ENCODE assay signal across 9 mouse cellular contexts in the genomic region with DNA sequence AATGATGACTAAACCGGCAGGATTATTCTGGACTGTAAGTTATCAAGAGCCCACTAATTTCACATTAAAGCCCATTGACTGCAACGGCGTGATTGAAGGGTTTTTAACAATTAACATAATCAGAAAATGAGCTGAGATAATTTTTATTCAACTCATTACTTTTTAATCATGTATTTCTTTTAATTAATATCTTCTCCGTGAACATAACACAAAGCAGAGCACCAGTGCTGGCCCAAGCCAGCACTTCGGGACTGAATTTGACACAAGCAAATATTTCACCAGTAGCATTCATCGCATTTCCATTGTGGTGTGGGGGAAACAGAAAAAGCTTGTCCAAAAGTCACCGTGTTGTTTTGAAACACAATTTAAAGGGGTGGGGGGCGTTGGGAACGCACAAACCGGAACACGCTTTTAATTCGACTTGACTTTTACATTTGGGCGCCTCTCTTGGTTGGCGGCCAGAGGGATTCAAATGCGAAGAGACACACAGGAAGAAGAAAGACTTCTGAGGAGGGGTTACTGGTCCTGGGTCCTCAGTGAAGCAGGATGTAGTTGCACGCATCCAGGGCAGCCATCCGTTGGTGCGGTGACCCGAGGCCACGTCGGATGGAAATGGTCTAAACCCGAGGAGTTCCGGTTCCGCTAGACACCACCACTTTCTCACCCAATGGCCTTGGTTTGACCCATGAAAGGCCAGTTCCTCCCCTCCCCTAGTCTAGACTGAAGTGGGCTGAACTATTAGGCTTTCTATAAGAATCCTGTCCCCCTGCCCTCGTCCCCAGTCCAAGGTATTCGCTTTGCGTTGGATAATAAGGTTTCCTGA. TPM values are rescaled to one million over a fixed set of nuclear protein-coding genes. Genes with fewer than 3 reads are reported as not detected.
DNase-seq lines count a peak whose midpoint lies in the region; ATAC-seq and TF ChIP-seq lines count a peak whose summit lies in the region.
"Had no signal": no experiment of that assay in that cellular context is flagged by ENCODE, and none has a peak within 500 bp of the region (broad histone marks: within the 10 kb centered on the region; RNA-seq: fewer than 3 reads in every experiment).

No protein-coding gene starts in this region.

- DNase-seq in lung, adult 2 months: no peak
- peak; percentile 61 for DNase-seq in forebrain, embryonic 11.5 days (ENCODE audit: low spot score)
- peak; percentile 42 for DNase-seq in limb, embryonic 11.5 days (ENCODE audit: low spot score)
- no peak for DNase-seq in midbrain, postnatal 0 days (ENCODE audit: low spot score)
- DNase-seq in left cerebral cortex, adult 2 months (ENCODE audit: extremely low spot score in 1 of 2, low spot score in 2 of 2): no peak
- no peak for DNase-seq in layer of hippocampus, adult 18-20 months (ENCODE audit: low spot score in 2 of 2)
- DNase-seq in left cerebral cortex, postnatal 14 days (ENCODE audit: low spot score in 2 of 2): no peak

- peak overlapping the region; percentile 20 for H3K4me3 ChIP-seq in lung, embryonic 15.5 days
- no peak overlapping the region for H3K4me3 ChIP-seq in lung, adult 2 months (replicated peaks; ENCODE audit: extremely low read depth, low read depth, low read length)
- peak overlapping the region; percentile 38; the same call in 1 of the 2 replicates for H3K4me3 ChIP-seq in forebrain, embryonic 11.5 days (ENCODE audit: low read depth, low read length)
- H3K4me3 ChIP-seq in limb, embryonic 11.5 days (ENCODE audit: low read depth, low read length): no peak overlapping the region
- H3K4me3 ChIP-seq in midbrain, postnatal 0 days (ENCODE audit: low read depth, low read length): no peak overlapping the region
- H3K4me3 ChIP-seq in left cerebral cortex, adult 2 months: no peak overlapping the region

- intact Hi-C loops in left cerebral cortex, adult 2 months (cut with DNase I): loop anchor here (1.0 to 5.0 kb wide), 2 partner anchors 134 to 328 kb away; a partner anchor contains a TSS
- intact Hi-C loops in left cerebral cortex, postnatal 14 days (cut with DNase I): loop anchor here (1.0 to 5.0 kb wide), 2 partner anchors 309 to 328 kb away; no protein-coding TSS in a partner anchor

- no peak for TF ChIP-seq POLR2A in lung, adult 2 months (IDR thresholded peaks at IDR 0.05; ENCODE audit: borderline replicate concordance, extremely low read depth, low read depth, low read length)

- peaks cover 38% of the 10 kb centered on the region for H3K4me1 ChIP-seq in lung, embryonic 15.5 days
- peaks cover 15% of the 10 kb centered on the region; the same call in 1 of the 2 replicates for H3K4me1 ChIP-seq in lung, adult 2 months (ENCODE audit: control insufficient read depth, insufficient read depth, low read length)
- H3K4me1 ChIP-seq in forebrain, embryonic 11.5 days (replicated peaks; ENCODE audit: control insufficient read depth, insufficient read depth, low read length): peaks cover 33% of the 10 kb centered on the region
- H3K4me1 ChIP-seq in limb, embryonic 11.5 days (ENCODE audit: control insufficient read depth, insufficient read depth, low read length): peaks cover 4% of the 10 kb centered on the region; the same call in 1 of the 2 replicates
- H3K4me1 ChIP-seq in midbrain, postnatal 0 days (ENCODE audit: insufficient read depth, low read length): 0 out of 2 replicates have a peak, but pooled peaks cover 3% of the 10 kb centered on the region

- 2% methylated on average over 27 of the region's 27 CpGs for WGBS in lung, embryonic 15.5 days
- WGBS in lung, adult 2 months: 9% methylated on average over 27 of the region's 27 CpGs
- 4% methylated on average over 27 of the region's 27 CpGs for WGBS in forebrain, embryonic 11.5 days
- WGBS in limb, embryonic 11.5 days: 2% methylated on average over 27 of the region's 27 CpGs
- WGBS in midbrain, postnatal 0 days: 10% methylated on average over 27 of the region's 27 CpGs

- ATAC-seq in lung, embryonic 15.5 days (ENCODE audit: borderline replicate concordance, extremely low read depth, low FRiP score, low TSS enrichment): no peak
- ATAC-seq in forebrain, embryonic 11.5 days (replicated peaks; ENCODE audit: low FRiP score): no peak
- ATAC-seq in limb, embryonic 11.5 days (ENCODE audit: insufficient number of reproducible peaks, low FRiP score, low TSS enrichment, low read depth): no peak
- no peak for ATAC-seq in midbrain, postnatal 0 days (ENCODE audit: low FRiP score)

- no peak for TF ChIP-seq CTCF in lung, adult 2 months (IDR thresholded peaks at IDR 0.05; ENCODE audit: insufficient read depth, low read length)
- TF ChIP-seq CTCF in midbrain, postnatal 0 days (IDR thresholded peaks at IDR 0.05): no peak
- TF ChIP-seq CTCF in left cerebral cortex, adult 2 months (IDR thresholded peaks at IDR 0.05): no peak

- H3K27me3 ChIP-seq in lung, embryonic 15.5 days: peaks cover 66% of the 10 kb centered on the region
- H3K27me3 ChIP-seq in forebrain, embryonic 11.5 days (ENCODE audit: control insufficient read depth, insufficient read depth, low read length): peaks cover 3% of the 10 kb centered on the region; the same call in 1 of the 2 replicates
- peaks cover 59% of the 10 kb centered on the region for H3K27me3 ChIP-seq in limb, embryonic 11.5 days (ENCODE audit: control insufficient read depth, insufficient read depth, low read length)
- H3K27me3 ChIP-seq in midbrain, postnatal 0 days (ENCODE audit: insufficient read depth, low read length): peaks cover 32% of the 10 kb centered on the region

- H3K9ac ChIP-seq in lung, embryonic 15.5 days: no peak overlapping the region
- peak overlapping the region; percentile 71; the same call in 1 of the 2 replicates for H3K9ac ChIP-seq in forebrain, embryonic 11.5 days (ENCODE audit: low read length)
- H3K9ac ChIP-seq in limb, embryonic 11.5 days (ENCODE audit: low read length): no peak overlapping the region
- no peak overlapping the region for H3K9ac ChIP-seq in midbrain, postnatal 0 days (replicated peaks; ENCODE audit: low read length, poor library complexity, severe bottlenecking)

- no peaks in the 10 kb centered on the region for H3K36me3 ChIP-seq in lung, embryonic 15.5 days
- no peaks in the 10 kb centered on the region for H3K36me3 ChIP-seq in forebrain, embryonic 11.5 days (ENCODE audit: control insufficient read depth, insufficient read depth, low read length)
- H3K36me3 ChIP-seq in limb, embryonic 11.5 days (ENCODE audit: control insufficient read depth, insufficient read depth, low read length): no peaks in the 10 kb centered on the region
- no peaks in the 10 kb centered on the region for H3K36me3 ChIP-seq in midbrain, postnatal 0 days (ENCODE audit: insufficient read depth, low read length)

- no peak overlapping the region for H3K27ac ChIP-seq in lung, embryonic 15.5 days
- no peak overlapping the region for H3K27ac ChIP-seq in forebrain, embryonic 11.5 days (ENCODE audit: low read depth, low read length)
- no peak overlapping the region for H3K27ac ChIP-seq in limb, embryonic 11.5 days (replicated peaks; ENCODE audit: low read depth, low read length)
- no peak overlapping the region for H3K27ac ChIP-seq in midbrain, postnatal 0 days (ENCODE audit: low read depth, low read length)
- no peak overlapping the region for H3K27ac ChIP-seq in left cerebral cortex, adult 2 months

- H3K4me2 ChIP-seq in lung, embryonic 15.5 days: peak overlapping the region; percentile 44
- peak overlapping the region; percentile 79 for H3K4me2 ChIP-seq in forebrain, embryonic 11.5 days (ENCODE audit: low read depth, low read length, severe bottlenecking)
- H3K4me2 ChIP-seq in limb, embryonic 11.5 days (ENCODE audit: low read depth, severe bottlenecking): no peak overlapping the region
- 0 out of 2 replicates have a peak overlapping the region, but pooled peaks have one; percentile 16 for H3K4me2 ChIP-seq in midbrain, postnatal 0 days (ENCODE audit: low read depth, low read length, poor library complexity, severe bottlenecking)

- H3K9me3 ChIP-seq in lung, embryonic 15.5 days: no peaks in the 10 kb centered on the region
- H3K9me3 ChIP-seq in forebrain, embryonic 11.5 days (ENCODE audit: control insufficient read depth, low read length): no peaks in the 10 kb centered on the region
- H3K9me3 ChIP-seq in limb, embryonic 11.5 days (ENCODE audit: control insufficient read depth, low read length): no peaks in the 10 kb centered on the region
- H3K9me3 ChIP-seq in midbrain, postnatal 0 days (ENCODE audit: low read length): no peaks in the 10 kb centered on the region

RNA-seq across cellular contexts. Expression of a gene that starts 52.9 kb away (rescaled TPM):
- polyA plus RNA-seq in lung, embryonic 15.5 days (2015; fragmentation: Nextera tagmentation; extraction: Ambion mirVana): 12.4 and 13.8 TPM in 2 replicates
- 20.6 and 21.9 TPM in 2 replicates for polyA plus RNA-seq in lung, adult 2 months (2012; rRNA removed)
- polyA plus RNA-seq in forebrain, embryonic 11.5 days (2014; fragmentation: Nextera tagmentation; extraction: Ambion mirVana): 54.6 and 59.0 TPM in 2 replicates
- 8.0 and 8.2 TPM in 2 replicates for polyA plus RNA-seq in limb, embryonic 11.5 days (2014; fragmentation: Nextera tagmentation; extraction: Ambion mirVana)
- 41.8 and 46.6 TPM in 2 replicates for total RNA-seq in midbrain, postnatal 0 days (2014; rRNA removed)
- polyA plus RNA-seq in midbrain, postnatal 0 days (2015; fragmentation: Nextera tagmentation; extraction: Ambion mirVana): 39.5 and 40.0 TPM in 2 replicates
- 10 to 100 TPM; 47.0 to 52.3 TPM for total RNA-seq in left cerebral cortex, adult 2 months (2021)
- total RNA-seq in layer of hippocampus, adult 18-20 months (2021): 10 to 100 TPM; 58.9 to 59.8 TPM
- total RNA-seq in left cerebral cortex, postnatal 14 days (2021): 10 to 100 TPM; 46.8 to 48.8 TPM

RNA-seq across cellular contexts. Expression of a gene that starts 53.1 kb away (rescaled TPM):
- polyA plus RNA-seq in lung, embryonic 15.5 days (2015; fragmentation: Nextera tagmentation; extraction: Ambion mirVana): not detected in 2 replicates
- not detected in 2 replicates for polyA plus RNA-seq in lung, adult 2 months (2012; rRNA removed)
- 117 and 119 TPM in 2 replicates for polyA plus RNA-seq in forebrain, embryonic 11.5 days (2014; fragmentation: Nextera tagmentation; extraction: Ambion mirVana)
- polyA plus RNA-seq in limb, embryonic 11.5 days (2014; fragmentation: Nextera tagmentation; extraction: Ambion mirVana): not detected in 2 replicates
- total RNA-seq in midbrain, postnatal 0 days (2014; rRNA removed): 1.3 and 3.2 TPM in 2 replicates
- polyA plus RNA-seq in midbrain, postnatal 0 days (2015; fragmentation: Nextera tagmentation; extraction: Ambion mirVana): 3.2 and 3.6 TPM in 2 replicates
- 10 to 100 TPM; 10.9 to 14.1 TPM for total RNA-seq in left cerebral cortex, adult 2 months (2021)
- total RNA-seq in layer of hippocampus, adult 18-20 months (2021): 10 to 100 TPM; 13.1 to 15.3 TPM
- 10 to 100 TPM; 11.0 to 13.8 TPM for total RNA-seq in left cerebral cortex, postnatal 14 days (2021)
- polyA plus RNA-seq: gonadal fat pad, adult 2 months had no signal

Comparison
In these comparisons a context has a peak if more than half of its experiments do, and no peak if none do; other contexts are left out.
1. H3K4me3 ChIP-seq: peak in lung, embryonic 15.5 days (single experiment) and forebrain, embryonic 11.5 days (single experiment); none in lung, adult 2 months (single experiment), limb, embryonic 11.5 days (single experiment), midbrain, postnatal 0 days (single experiment) and left cerebral cortex, adult 2 months (single experiment).
2. DNase-seq: peak in forebrain, embryonic 11.5 days (single experiment) and limb, embryonic 11.5 days (single experiment); none in lung, adult 2 months (single experiment), midbrain, postnatal 0 days (single experiment), left cerebral cortex, adult 2 months (0 of 2), layer of hippocampus, adult 18-20 months (0 of 2) and left cerebral cortex, postnatal 14 days (0 of 2).
3. RNA of a gene that starts 53.1 kb away (polyA plus RNA-seq): 117 to 119 TPM in forebrain, embryonic 11.5 days; 3.2 to 3.6 TPM in midbrain, postnatal 0 days, not detected in lung, embryonic 15.5 days, not detected in lung, adult 2 months and not detected in limb, embryonic 11.5 days; every median in the first group is over 10 times any median in the second.